Mouse (Mus musculus) thymus, postnatal 25 days (tissue): ENCODE results near the gene Slc29a3.
"Not testable (repeated sequence)": the region's sequence is repeated elsewhere in the genome, so short reads cannot be mapped to it uniquely, and the experiment has no call there.

Experiments used
- DNase-seq: peaks from one replicate; pipeline ENCODE4 v3.0.0; 2022

Slc29a3 gene

GRCm38 (mm10) chr10:60762126-60762525 lies 9.5 kb upstream of the Slc29a3 start:
- DNase-seq, result no peak

GRCm38 (mm10) chr10:60760377-60760776 lies 7.8 kb upstream of the Slc29a3 start:
- peak; percentile 87 for DNase-seq

- DNase-seq, result peak; percentile 64
Measured at GRCm38 (mm10) chr10:60756992-60757391, 4.4 kb upstream of the Slc29a3 start.

- no peak for DNase-seq
Measured at GRCm38 (mm10) chr10:60756146-60756545, 3.6 kb upstream of the Slc29a3 start.

- no peak for DNase-seq
Measured at GRCm38 (mm10) chr10:60753941-60754340, 1.3 kb upstream of the Slc29a3 start.

- DNase-seq, result peak; percentile 48
Measured at GRCm38 (mm10) chr10:60753261-60753660, 667 bp upstream of the Slc29a3 start.

GRCm38 (mm10) chr10:60747667-60748212 lies 4.9 kb downstream of the Slc29a3 start:
- no peak for DNase-seq

GRCm38 (mm10) chr10:60746512-60746911 lies 6.1 kb downstream of the Slc29a3 start:
- no peak for DNase-seq

- DNase-seq, result no peak
Measured at GRCm38 (mm10) chr10:60744543-60745290, 7.9 kb downstream of the Slc29a3 start.

- no peak for DNase-seq
Measured at GRCm38 (mm10) chr10:60743681-60744080, 8.9 kb downstream of the Slc29a3 start.

GRCm38 (mm10) chr10:60742942-60743341 lies 9.7 kb downstream of the Slc29a3 start:
- DNase-seq, result no peak

- not testable (repeated sequence) for DNase-seq
Measured at GRCm38 (mm10) chr10:60742296-60742695, 10.3 kb downstream of the Slc29a3 start.

GRCm38 (mm10) chr10:60741435-60741834 lies 11.2 kb downstream of the Slc29a3 start:
- DNase-seq, result peak; percentile 19

- DNase-seq, result peak; percentile 30
Measured at GRCm38 (mm10) chr10:60739619-60740363, 12.8 kb downstream of the Slc29a3 start.

GRCm38 (mm10) chr10:60737886-60738640 lies 14.5 kb downstream of the Slc29a3 start:
- DNase-seq, result no peak

- no peak for DNase-seq
Measured at GRCm38 (mm10) chr10:60737169-60737728, 15.3 kb downstream of the Slc29a3 start.

GRCm38 (mm10) chr10:60735737-60736136 lies 16.9 kb downstream of the Slc29a3 start:
- DNase-seq, result no peak

GRCm38 (mm10) chr10:60733471-60733870 lies 19.1 kb downstream of the Slc29a3 start:
- no peak for DNase-seq

- no peak for DNase-seq
Measured at GRCm38 (mm10) chr10:60732397-60732861, 20.2 kb downstream of the Slc29a3 start.

- no peak for DNase-seq
Measured at GRCm38 (mm10) chr10:60731742-60732141, 20.9 kb downstream of the Slc29a3 start.

- no peak for DNase-seq
Measured at GRCm38 (mm10) chr10:60727301-60727700, 25.3 kb downstream of the Slc29a3 start.

- no peak for DNase-seq
Measured at GRCm38 (mm10) chr10:60726896-60727295, 25.7 kb downstream of the Slc29a3 start.

GRCm38 (mm10) chr10:60724496-60724895 lies 28.1 kb downstream of the Slc29a3 start:
- no peak for DNase-seq
